Mouse (Mus musculus) liver, embryonic 11.5 days (tissue): Measurements from ENCODE around the gene Erc2. TPM values are rescaled to one million over a fixed set of nuclear protein-coding genes. Genes with fewer than 3 reads are reported as not detected.
"Not testable (repeated sequence)": the region's sequence is repeated elsewhere in the genome, so short reads cannot be mapped to it uniquely, and the experiment has no call there.

ENCODE experiments used
- ATAC-seq: fragments of 200-750 bp; cut with Nextera tagmentation; replicated peaks from 2 replicates; pipeline ENCODE4 v1.8.0; 2017; ENCODE audit warnings: moderate number of reproducible peaks, mild to moderate bottlenecking, moderate TSS enrichment, moderate library complexity; ENCODE audit not compliant: low FRiP score
- DNase-seq: peaks from one replicate; pipeline ENCODE4 v3.0.0-alpha.2; 2017; ENCODE audit warnings: low spot score
- H3K27ac ChIP-seq: fragments of 300-500 bp; sonication (generic); 2 replicates; pipeline ENCODE4 v1.5.1; 2014; ENCODE audit warnings: mild to moderate bottlenecking, low read depth, low read length, control low read depth
- H3K27me3 ChIP-seq: fragments of 300-500 bp; sonication (generic); replicated peaks from 2 replicates; pipeline ENCODE4 v1.6.1; 2014; ENCODE audit warnings: low read length, mixed read lengths; ENCODE audit not compliant: control insufficient read depth, insufficient read depth
- H3K36me3 ChIP-seq: fragments of 300-500 bp; sonication (generic); 2 replicates; pipeline ENCODE4 v1.6.1; 2014; ENCODE audit warnings: mild to moderate bottlenecking, low read length, moderate library complexity, mixed read lengths; ENCODE audit not compliant: control insufficient read depth, insufficient read depth
- H3K4me1 ChIP-seq: fragments of 300-500 bp; sonication (generic); replicated peaks from 2 replicates; pipeline ENCODE4 v1.6.1; 2014; ENCODE audit warnings: low read length, mixed read lengths; ENCODE audit not compliant: control insufficient read depth, insufficient read depth
- H3K4me2 ChIP-seq: fragments of 300-500 bp; sonication (generic); 2 replicates; pipeline ENCODE4 v1.6.1; 2014; ENCODE audit warnings: mild to moderate bottlenecking, control low read depth, moderate library complexity
- H3K4me3 ChIP-seq: fragments of 300-500 bp; sonication (generic); 2 replicates; pipeline ENCODE4 v1.5.1; 2014; ENCODE audit warnings: low read depth, low read length, control low read depth
- H3K9ac ChIP-seq: fragments of 300-500 bp; sonication (generic); 2 replicates; pipeline ENCODE4 v1.6.1; 2014; ENCODE audit warnings: low read depth, low read length, control low read depth
- H3K9me3 ChIP-seq: fragments of 300-500 bp; sonication (generic); 2 replicates; pipeline ENCODE4 v1.6.1; 2016; ENCODE audit warnings: low read length, inconsistent platforms, mixed read lengths; ENCODE audit not compliant: control insufficient read depth
- WGBS: fragments of 180-500 bp; shearing (Covaris S2); extraction: QIAGEN DNeasy Blood & Tissue Kit; methylation state at CpG from one replicate; pipeline ENCODE4 v1.1.7; 2014; 5-methylcytosine and 5-hydroxymethylcytosine counted together
- polyA plus RNA-seq: library from polyadenylated mRNA; unstranded; fragments of >200 nt; fragmentation: Nextera tagmentation; extraction: Ambion mirVana; gene quantifications from 2 replicates; pipeline ENCODE4 v1.2.1, GENCODE M21; 2014

Erc2 gene
- 1.6 and 2.0 TPM in 2 replicates for polyA plus RNA-seq

GRCm38 (mm10) chr14:27622176-27622922 is at the start of gene Erc2:
Gene Erc2, plus strand, starts transcription at chr14:27622428.
- DNase-seq: peak; percentile 63
- 1% methylated on average over 72 of the region's 78 CpGs for WGBS
- peak within 1 kb of the TSS; percentile 51; the same call in 1 of the 2 replicates for H3K9ac ChIP-seq

GRCm38 (mm10) chr14:27578443-27578842 is 43.8 kb upstream of the Erc2 start:
- H3K9me3 ChIP-seq: no peaks in the 10 kb centered on the region; the same call in 1 of the 2 replicates
- DNase-seq (no peak), ATAC-seq (no peak)
- WGBS: 61% methylated on average over 2 of the region's 2 CpGs
- H3K36me3 ChIP-seq: no peaks in the 10 kb centered on the region
- H3K9ac ChIP-seq: no peak overlapping the region
- no peaks in the 10 kb centered on the region for H3K4me1 ChIP-seq
- H3K4me3 ChIP-seq: no peak overlapping the region
- no peaks in the 10 kb centered on the region for H3K27me3 ChIP-seq
- H3K27ac ChIP-seq: no peak overlapping the region
- no peak overlapping the region for H3K4me2 ChIP-seq

More at GRCm38 (mm10) chr14:27622176-27622922, at the start of gene Erc2:
- H3K4me3 ChIP-seq: peak within 1 kb of the TSS; percentile 59
- H3K4me1 ChIP-seq: no peaks in the 10 kb centered on the region; the same call in 1 of the 2 replicates
- peaks cover 32% of the 10 kb centered on the region for H3K27me3 ChIP-seq
- H3K9me3 ChIP-seq: no peaks in the 10 kb centered on the region
- H3K36me3 ChIP-seq: no peaks in the 10 kb centered on the region
- ATAC-seq: peak; percentile 63
- peak within 1 kb of the TSS; percentile 70 for H3K4me2 ChIP-seq
- H3K27ac ChIP-seq: no peak within 1 kb of the TSS

GRCm38 (mm10) chr14:27589616-27590015 is 32.6 kb upstream of the Erc2 start:
- H3K4me2 ChIP-seq, ATAC-seq, DNase-seq, H3K27ac ChIP-seq, H3K9me3 ChIP-seq, H3K36me3 ChIP-seq, H3K4me1 ChIP-seq, H3K9ac ChIP-seq, H3K27me3 ChIP-seq, H3K4me3 ChIP-seq: not testable (repeated sequence)

- no peaks in the 10 kb centered on the region for H3K9me3 ChIP-seq
- H3K27me3 ChIP-seq: no peaks in the 10 kb centered on the region
- 75% methylated on average over 7 of the region's 7 CpGs for WGBS
- no peak overlapping the region for H3K27ac ChIP-seq
- H3K9ac ChIP-seq: no peak overlapping the region
- no peak overlapping the region for H3K4me2 ChIP-seq
- H3K36me3 ChIP-seq: no peaks in the 10 kb centered on the region
- H3K4me1 ChIP-seq: no peaks in the 10 kb centered on the region
- ATAC-seq (no peak), DNase-seq (no peak)
- no peak overlapping the region for H3K4me3 ChIP-seq
These were observed 30.1 kb upstream of the Erc2 start for GRCm38 (mm10) chr14:27592163-27592562.

GRCm38 (mm10) chr14:27596265-27596664 is 26.0 kb upstream of the Erc2 start:
- Histone ChIP-seq H3K36me3 (no peaks in the 10 kb centered on the region), H3K4me3 (no peak overlapping the region), H3K4me2 (no peak overlapping the region), H3K9me3 (no peaks in the 10 kb centered on the region), H3K4me1 (no peaks in the 10 kb centered on the region), H3K9ac (no peak overlapping the region), H3K27me3 (no peaks in the 10 kb centered on the region), H3K27ac (no peak overlapping the region)
- ATAC-seq (peak; percentile 62), DNase-seq (peak; percentile 67)
- WGBS: 7% methylated on average over 7 of the region's 7 CpGs

- no peak overlapping the region for H3K4me2 ChIP-seq
- 70% methylated on average over 13 of the region's 13 CpGs for WGBS
- no peak overlapping the region for H3K27ac ChIP-seq
- DNase-seq (no peak), ATAC-seq (no peak)
- no peaks in the 10 kb centered on the region for H3K36me3 ChIP-seq
- no peaks in the 10 kb centered on the region for H3K4me1 ChIP-seq
- no peak overlapping the region for H3K4me3 ChIP-seq
- H3K9ac ChIP-seq: no peak overlapping the region
- no peaks in the 10 kb centered on the region for H3K27me3 ChIP-seq
- H3K9me3 ChIP-seq: no peaks in the 10 kb centered on the region
These were observed 20.1 kb upstream of the Erc2 start for GRCm38 (mm10) chr14:27602136-27602535.

- Histone ChIP-seq H3K27me3 (no peaks in the 10 kb centered on the region), H3K4me1 (no peaks in the 10 kb centered on the region), H3K4me2 (no peak overlapping the region), H3K27ac (no peak overlapping the region), H3K4me3 (no peak overlapping the region), H3K9ac (no peak overlapping the region), H3K9me3 (no peaks in the 10 kb centered on the region), H3K36me3 (no peaks in the 10 kb centered on the region)
- no peak for ATAC-seq
- no peak for DNase-seq
- 83% methylated on average over 3 of the region's 3 CpGs for WGBS
These were observed 14.8 kb upstream of the Erc2 start for GRCm38 (mm10) chr14:27607419-27607818.

- H3K27me3 ChIP-seq: no peaks in the 10 kb centered on the region
- no peaks in the 10 kb centered on the region for H3K36me3 ChIP-seq
- H3K27ac ChIP-seq: no peak overlapping the region
- ATAC-seq (no peak), DNase-seq (no peak)
- no peaks in the 10 kb centered on the region for H3K9me3 ChIP-seq
- H3K4me3 ChIP-seq: no peak overlapping the region
- H3K9ac ChIP-seq: no peak overlapping the region
- WGBS: 77% methylated on average over 5 of the region's 5 CpGs
- H3K4me1 ChIP-seq: no peaks in the 10 kb centered on the region
- no peak overlapping the region for H3K4me2 ChIP-seq
These were observed 8.5 kb upstream of the Erc2 start for GRCm38 (mm10) chr14:27613766-27614165.

GRCm38 (mm10) chr14:27617286-27617685 is 4.9 kb upstream of the Erc2 start:
- H3K4me1 ChIP-seq: no peaks in the 10 kb centered on the region
- no peak overlapping the region for H3K27ac ChIP-seq
- ATAC-seq (no peak), DNase-seq (no peak)
- no peak overlapping the region for H3K9ac ChIP-seq
- 74% methylated on average over 3 of the region's 3 CpGs for WGBS
- no peak overlapping the region for H3K4me3 ChIP-seq
- no peaks in the 10 kb centered on the region for H3K36me3 ChIP-seq
- H3K9me3 ChIP-seq: no peaks in the 10 kb centered on the region
- peaks cover 10% of the 10 kb centered on the region for H3K27me3 ChIP-seq
- H3K4me2 ChIP-seq: no peak overlapping the region
